Mouse (Mus musculus) mature B cell (primary cell): ENCODE measurements around the gene Src.
"Not testable (repeated sequence)": the region's sequence is repeated elsewhere in the genome, so short reads cannot be mapped to it uniquely, and the experiment has no call there.

Experiments
- in situ Hi-C: fragments of 300-500 bp; cut with MboI; formaldehyde crosslinking; loops from 2 replicates; pipeline ENCODE4 v1.14.3; 2019

Gene Src

DNA sequence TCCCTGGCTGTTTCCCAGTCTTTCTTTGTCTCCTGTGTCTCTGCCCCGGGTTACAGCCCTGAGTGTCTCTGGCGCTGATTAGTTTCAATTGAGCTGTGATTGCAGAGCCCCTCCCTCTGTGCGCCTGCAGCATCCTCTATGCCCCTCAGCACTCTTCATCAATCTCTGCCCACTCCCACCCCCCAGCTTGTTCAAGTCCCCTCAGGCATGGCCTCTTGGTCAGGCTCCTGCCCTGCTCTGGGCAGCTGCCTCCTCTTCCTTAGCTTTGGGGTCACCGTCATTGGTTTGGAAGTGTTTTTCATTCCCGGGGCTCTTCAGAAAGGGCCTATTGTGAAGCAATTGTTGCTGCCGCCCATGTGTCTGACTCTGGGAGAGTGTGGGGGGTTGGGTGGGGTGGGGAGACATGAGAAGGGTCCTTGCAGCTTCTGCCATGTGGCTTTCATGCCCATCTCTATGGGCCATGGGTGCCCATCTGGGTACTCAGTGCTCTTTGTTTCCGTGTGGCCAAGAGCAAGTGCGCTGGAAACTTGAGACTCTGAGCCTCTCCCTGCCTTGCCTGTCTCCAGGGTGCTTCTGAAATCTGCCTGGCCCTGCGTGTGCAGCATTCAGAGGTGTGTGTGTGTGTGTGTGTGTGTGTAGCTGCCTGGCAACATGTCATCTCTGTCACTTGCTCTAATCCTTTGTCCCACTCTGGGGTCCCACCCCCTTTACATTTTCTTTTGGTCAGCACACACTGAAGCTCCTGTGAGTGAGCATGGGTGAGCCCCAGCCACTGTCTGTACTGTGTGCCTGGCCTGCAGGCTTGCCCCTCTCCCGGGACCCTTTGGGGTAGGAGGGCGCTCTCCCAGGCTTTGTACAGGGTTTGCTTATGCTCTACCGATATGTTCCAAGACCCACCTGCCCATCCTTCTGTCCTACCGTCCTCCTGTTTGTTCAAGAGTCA, 57.5 kb downstream of the Src start:
- in situ Hi-C loops = no loop called here

DNA sequence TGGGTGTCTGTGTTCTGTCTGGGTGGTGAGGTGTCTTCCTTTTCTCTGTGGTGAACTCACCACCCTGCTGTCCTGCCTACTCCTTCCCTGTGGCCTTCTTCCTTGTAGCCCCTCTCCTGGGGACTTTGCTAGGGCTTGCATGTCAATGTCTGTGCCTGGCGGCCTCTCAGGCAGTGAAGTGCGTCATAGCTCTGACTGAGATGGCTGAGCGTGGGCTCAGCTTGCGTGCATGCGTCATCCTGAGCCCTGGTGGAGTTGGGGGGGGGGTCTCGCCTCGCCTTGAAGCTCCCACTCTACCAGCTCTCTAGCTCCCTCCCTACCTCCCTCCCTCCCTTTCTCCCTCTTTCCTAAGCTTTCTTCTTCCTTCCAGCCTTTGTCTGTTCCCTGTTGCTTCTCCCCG, 60.4 kb downstream of the Src start:
- in situ Hi-C loops = no loop called here

DNA sequence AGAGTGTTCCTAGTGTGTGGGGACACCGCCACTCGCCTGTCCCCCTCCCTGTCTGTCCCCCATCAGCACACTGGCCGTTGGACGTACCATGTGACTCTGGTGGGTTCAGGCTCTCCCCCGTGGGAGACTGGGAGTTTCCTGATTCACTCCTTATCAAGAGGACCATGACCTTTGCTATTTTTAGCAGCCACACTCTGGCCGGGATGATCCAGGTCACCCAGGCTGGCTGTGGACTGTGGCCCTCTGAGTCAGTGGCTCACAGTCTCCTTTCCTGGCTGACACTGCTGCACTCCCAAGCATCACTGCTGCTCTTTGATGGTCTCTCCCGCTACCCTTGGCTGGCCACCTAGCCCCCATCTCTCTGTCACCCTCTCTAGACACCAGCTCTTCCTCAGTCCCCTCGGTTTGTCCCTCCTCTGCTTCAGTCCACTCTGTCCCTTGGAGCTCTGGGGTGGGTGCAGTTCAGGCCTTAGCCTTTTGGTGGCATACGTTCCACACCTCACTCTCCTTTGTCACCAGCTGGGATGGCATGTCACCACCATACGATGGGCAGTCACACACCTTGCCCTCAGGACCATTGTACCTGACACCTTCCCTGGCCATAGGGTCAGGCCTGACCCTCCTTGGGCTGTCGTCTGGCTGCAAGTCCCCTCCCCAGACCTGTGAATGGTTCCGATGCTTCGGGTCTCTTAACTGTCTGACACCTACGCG, 61.8 kb downstream of the Src start:
- in situ Hi-C loops = no loop called here

DNA sequence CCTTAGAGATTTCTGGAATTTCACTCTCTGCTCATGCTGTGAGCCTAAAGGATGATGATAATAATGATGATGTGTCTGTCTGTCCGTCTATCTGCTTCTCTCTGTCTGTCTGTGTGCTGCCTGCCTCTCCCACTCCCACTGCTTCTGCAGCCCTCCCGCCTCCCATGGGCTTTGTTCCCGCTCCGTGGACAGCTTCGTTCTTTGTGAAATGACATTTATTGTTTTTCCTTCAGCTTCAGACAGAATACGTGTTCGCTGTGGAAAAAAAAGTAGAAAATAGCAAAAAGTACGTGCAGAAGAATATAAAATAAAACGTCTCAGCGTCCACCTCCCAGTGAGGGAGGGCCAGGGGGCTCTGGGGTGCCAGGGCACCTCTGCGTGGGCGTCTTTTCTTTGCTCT, 64.5 kb downstream of the Src start:
- in situ Hi-C loops = no loop called here

DNA sequence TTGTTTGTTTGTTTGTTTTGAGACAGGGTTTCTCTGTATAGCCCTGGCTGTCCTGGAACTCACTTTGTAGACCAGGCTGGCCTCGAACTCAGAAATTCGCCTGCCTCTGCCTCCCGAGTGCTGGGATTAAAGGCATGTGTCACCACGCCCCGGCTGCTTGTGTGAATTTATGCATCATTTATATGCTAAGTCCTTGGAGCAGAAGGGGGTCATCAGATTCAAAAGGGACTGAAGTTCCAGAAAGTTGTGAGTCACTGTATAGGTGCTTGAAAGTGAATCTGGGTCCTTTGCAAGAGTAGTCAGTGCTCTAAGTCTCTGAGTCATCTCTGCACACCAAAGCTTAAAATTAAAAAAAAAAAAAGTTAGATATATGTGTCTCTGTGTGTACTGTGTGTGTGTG, 68.3 kb downstream of the Src start:
- in situ Hi-C loops = not testable (repeated sequence)

DNA sequence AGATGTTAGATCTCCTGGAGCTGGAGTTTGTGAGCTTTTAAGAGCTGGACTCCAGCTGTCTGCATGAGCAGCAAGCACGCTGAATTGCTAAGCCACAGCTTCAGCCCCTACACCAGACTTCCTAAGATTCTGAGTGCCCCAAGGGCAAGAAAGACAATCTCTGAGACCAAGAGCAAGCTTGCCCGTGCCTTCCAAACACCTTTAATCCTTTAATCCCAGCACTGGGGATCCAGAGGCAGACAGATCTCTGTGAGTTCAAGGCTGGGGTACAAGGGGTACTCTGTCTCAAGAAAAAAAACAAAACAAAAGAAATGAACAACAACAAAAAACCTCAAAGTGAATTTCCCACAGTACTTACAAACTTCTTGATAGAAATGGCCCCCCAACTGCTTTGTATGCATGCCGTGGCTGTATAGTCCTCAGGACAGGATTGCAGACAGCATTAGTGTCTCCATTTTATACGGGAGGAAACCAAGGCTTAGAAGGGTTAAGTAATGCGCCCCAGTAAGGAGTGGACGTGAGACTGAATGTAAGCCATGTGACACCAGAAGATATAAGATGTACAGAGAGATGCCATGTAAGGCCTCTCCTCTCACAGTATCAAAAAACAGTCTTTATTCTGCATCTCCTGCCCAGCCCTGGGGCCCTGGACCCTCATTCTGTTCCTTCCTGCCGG, 68.9 kb downstream of the Src start:
- in situ Hi-C loops = no loop called here

DNA sequence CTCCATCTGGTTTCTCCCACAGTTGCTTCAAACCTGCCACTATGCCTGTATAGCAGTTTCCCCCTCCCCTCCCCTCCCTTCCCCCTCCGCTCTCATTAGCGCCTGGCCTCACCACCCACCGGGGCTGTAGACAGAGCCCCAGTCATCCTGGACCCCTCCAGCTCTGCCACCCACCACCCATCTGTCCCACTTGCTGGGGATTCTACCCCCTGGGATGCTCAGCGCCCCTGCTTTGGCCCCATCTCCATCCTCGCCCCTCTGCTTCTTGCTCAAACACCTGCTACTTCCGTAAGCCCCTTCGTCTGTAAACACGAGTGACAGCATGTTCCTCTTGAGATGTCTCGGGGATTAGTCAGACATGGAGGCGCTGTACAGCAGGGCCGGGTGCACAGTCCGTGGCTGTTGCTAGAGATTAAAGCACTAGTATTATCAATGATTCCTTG, 69.5 kb downstream of the Src start:
- in situ Hi-C loops = no loop called here

DNA sequence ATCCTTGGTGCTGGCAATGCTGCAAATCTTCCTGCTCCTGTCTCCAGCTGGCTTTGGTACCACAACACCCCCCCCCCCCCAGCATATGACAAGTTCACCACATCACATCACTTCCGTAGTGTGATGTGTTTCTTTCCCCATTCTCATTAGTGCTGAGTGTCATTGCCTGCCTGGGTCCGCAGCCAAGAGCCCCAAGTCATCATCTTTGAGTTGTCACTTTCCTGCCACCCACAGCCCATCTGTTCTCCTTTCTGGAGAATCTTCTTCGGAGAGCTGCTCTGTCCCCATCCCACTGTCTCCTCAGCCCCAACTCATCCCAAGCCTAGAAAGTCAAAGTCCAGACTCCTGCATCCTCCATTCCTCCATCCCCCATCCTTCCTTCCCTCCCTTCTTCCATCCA, 75.0 kb downstream of the Src start:
- in situ Hi-C loops = no loop called here

DNA sequence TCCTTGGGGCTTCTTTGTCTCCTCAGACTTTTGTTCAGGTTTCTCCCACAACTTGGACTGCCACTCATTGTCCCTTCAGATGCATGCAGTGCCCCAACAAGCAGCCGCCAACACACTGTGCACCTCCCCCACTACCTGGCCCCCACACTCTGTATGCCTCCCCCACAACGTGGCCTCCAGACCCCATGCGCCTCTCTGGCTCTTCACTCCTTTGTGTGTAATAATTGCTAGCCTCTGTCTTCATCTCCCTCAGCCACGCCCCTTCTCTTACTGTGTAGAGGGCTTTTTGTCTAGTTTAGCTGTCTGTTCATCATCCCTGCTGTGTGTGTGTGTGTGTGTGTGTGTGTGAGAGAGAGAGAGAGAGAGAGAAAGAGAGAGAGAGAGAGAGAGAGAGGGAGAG, 80.3 kb downstream of the Src start:
- in situ Hi-C loops = no loop called here

DNA sequence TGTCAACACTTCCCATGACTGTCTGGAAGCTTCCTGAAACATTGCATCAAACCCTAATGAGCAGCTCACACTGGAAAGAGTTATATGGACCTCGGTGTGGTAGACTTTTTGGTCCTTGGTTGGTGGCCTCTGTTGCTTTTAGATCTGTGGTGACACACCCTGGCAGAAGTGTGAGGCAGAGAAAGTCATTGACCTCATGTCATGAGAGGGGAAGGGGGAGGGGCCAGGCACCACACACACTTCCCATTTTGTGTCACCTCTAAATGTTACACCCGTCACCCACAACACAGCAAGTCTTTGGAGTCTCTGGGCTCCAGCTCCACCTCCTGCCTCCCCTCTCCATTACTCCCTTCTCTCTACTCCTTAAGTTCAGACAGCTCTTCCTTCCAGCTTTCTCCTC, 82.1 kb downstream of the Src start:
- in situ Hi-C loops = no loop called here

DNA sequence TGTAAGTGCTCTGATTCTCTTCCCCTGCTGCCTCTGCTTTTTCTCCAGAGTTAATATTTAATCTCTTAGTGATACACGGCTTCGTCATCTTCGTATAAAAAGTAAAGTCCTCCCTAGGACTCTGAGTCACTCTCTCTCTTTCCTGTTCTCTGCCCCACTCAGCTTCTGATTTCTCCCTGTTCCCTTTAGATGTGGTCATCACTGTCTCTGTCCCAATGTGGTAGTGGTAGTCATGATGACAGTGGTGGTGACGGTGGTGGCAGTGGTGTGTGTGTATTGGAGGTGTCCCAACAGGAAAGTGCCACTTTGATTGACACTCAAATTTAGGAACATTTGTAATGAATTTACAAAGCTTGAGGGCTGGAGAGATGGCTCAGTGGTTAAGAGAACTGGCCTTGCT, 83.1 kb downstream of the Src start:
- in situ Hi-C loops = no loop called here

DNA sequence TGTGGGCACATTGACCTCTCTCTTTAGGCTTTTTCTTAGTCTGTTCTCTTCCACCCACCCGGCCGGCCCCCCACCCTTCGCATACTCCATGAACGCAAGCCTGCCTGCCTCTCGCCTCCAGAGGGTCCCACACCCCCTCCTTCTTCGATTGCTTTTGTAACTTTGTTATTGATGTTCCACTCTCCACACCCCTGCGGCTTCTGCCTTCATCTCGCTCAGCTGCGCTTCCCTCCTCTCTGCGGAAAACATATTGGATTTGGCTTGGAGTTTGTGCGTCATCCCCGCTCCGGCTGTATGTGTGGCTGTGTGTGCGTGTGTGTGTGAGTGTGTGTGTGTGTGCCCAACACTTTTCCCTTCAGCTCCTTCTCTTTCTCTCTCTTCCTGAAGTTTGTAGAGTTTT, 88.5 kb downstream of the Src start:
- in situ Hi-C loops = no loop called here

DNA sequence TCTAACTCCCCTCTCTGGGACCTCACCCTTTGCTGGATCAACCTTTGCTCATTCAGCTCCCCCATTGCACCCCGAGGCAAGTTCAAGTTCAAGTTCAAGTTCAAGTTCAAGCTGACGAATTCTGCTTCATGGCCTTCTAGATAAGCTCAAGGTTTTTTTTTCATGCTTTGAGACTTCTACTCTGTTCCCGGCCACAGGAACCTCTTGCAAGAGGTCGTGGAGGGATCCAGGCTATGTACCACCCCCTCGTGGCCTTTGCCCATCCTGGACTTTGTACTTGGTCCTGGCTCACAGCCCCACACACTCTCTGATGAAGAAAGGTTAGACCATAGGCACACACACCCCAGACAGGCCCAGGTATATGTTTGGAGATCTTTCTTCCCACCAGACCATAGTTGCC, 90.9 kb downstream of the Src start:
- in situ Hi-C loops = no loop called here

DNA sequence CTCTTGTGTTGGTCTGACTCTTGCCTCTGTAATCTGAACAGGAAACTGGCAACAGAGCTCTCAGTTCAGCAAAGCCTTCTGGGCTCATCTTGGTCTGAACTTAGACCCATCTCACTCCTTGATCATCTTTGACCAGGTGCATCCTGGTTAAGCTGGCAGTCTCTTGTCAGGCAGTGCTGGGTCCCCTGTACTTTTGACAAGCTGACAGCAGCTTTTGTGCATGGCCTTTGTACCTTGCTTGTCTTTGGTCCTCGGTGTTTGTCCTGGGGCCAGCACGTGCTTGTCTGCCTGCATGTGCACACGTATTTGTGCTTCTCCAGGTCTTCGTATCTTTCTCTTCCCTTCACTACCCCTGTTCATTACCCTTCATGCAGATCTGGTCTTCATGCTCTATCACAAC, 91.8 kb downstream of the Src start:
- in situ Hi-C loops = no loop called here

DNA sequence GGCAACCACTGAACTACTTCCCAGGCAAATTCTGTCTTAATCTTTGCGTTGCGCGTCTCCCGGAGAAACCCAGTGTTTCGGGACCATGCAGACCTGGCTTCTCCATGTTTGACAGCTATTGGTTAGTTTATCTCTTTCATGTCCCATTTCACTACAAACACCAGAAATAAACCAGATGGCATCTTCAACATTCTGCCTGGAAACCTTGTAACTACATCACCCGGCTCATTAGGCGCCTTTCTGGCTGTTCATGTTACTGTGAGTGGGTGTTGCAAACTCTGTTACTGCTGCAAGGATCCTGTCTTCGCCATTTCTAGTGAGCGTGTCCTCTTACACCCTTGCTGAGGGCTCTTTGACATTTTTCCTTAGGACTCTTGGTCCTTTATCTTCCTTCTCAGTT, 94.6 kb downstream of the Src start:
- in situ Hi-C loops = no loop called here

DNA sequence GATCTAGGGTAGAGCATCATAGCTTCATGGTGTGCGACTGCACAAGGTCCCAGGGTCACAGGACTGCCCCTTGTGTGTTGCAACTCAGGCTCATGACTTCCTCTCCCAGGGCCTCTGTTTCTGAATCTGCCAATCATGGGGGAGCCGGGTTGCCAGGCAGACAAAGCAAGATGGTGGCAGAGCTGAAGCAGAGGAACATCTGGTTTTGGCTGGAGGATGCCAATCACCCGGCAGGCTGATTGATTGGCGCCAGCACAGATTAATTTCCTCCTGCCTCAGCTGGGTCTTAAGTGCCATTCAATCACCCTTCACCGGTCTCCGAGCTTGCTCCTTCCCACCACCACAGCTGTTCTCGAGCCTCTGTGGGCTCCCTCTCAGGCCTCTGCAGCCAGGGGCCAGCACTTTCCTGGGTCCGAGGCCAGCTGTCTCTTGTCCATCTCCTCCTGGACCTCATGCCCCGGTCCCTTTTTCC, 95.5 kb downstream of the Src start:
- in situ Hi-C loops = no loop called here

DNA sequence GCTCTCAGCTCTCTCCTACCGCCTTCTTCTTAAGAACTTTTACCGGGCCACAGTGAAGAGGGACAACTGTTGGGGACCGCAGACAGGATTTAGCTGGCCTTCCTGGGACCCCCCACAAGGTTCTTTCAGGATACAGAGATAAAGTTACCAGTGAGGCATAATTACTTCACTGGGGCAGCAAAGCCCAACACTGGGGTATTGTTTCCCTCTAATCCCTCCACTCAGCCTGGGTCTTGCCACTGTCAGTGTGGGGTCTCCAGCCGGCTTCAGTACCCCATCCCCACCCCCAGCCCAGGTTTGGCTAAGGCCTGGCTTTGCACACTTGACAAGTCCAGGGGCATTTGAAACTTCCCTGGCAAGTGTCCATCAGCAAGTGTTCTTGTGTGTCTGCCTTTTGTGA, 96.1 kb downstream of the Src start:
- in situ Hi-C loops = no loop called here

DNA sequence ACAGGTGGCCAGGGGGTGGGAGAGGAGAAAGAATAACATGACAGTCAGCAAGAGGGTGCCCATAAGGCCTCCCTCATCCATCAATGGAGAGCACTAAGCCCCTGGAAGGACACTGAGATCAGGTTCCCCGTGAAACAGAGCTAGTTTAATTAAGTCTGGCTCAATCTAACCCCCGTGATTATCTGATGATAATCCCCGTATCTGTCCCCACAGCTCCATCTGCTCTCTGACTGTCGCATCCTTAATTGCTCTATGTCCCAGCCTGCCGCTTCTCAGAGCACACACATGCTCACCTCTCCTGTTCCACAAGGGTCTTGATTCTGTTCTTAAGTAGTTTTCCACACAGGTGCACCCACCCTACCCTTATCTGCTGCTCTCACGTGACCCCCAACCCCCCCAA, 99.3 kb downstream of the Src start:
- in situ Hi-C loops = no loop called here

DNA sequence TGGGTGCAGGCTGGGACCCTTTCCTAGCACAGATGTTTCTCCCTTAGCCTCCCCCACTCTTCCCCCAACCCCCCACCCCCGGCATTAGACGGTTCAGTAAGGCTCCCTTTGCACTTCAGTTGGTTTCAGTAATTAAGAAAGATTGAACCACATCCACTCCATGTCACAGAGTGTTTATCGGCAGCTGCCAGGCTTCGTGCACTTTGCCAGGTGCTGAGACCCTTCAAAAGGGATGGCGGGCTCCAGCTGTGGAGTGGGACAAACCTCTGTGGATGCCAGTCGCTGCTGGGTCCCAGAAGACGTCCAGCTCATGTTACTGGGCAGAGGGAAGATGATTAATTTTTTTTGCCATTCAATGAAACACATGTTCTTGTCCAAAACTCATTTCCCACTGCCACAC, 100.2 kb downstream of the Src start:
- in situ Hi-C loops = no loop called here

DNA sequence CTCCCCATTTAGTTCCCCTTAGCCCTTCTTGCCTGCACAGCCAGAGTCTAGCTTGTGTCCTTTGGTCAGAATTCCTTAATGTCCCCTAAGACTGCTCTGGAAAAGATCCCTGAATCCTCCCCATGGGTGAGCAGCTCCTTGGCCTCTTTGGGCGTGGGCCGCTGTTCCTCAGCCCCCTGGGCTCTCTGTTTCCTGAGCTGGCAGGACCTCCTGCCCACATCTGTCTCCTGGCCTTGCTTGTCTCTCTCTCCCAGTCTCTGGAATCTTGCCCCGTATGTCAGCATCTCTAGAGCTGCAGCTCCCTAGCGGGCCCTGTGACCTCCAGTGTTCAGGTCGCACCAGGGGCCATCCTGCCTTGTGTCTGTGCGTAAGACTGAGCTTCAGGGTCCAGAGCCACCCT, 101.2 kb downstream of the Src start:
- in situ Hi-C loops = no loop called here

DNA sequence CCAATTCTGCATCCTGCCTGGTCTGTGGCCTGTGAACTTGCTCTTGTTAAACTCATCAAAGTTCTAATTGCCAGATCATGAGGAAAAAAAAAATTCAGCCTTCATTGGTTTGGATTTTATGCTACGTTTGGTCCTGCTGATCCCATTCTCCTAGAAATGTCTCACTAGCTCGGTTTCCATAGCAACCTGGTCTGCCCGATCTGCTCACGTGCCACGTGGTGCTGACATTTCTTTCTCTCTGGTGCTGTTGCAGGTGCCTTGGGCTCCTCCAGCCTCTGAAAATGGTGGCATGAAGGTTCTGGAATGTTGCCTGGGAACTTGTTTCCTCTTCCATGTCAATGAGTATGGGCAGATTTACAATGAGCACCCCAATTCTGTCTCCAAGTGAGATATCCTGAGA, 102.3 kb downstream of the Src start:
- in situ Hi-C loops = no loop called here
